Mouse (Mus musculus) lung, postnatal 0 days (tissue): ENCODE data around the gene Medag. TPM values are rescaled to one million over a fixed set of nuclear protein-coding genes. Genes with fewer than 3 reads are reported as not detected.

Experiments
- ATAC-seq: fragments of 200-750 bp; cut with Nextera tagmentation; 2 replicates; pipeline ENCODE4 v1.8.0; 2017; ENCODE audit warnings: moderate library complexity
- DNase-seq: peaks from one replicate; pipeline ENCODE4 v3.0.0-alpha.2; 2016; ENCODE audit warnings: low spot score
- H3K27ac ChIP-seq: fragments of 300-500 bp; sonication (generic); 2 replicates; pipeline ENCODE4 v1.5.1; 2014; ENCODE audit warnings: antibody characterized with exemption, mild to moderate bottlenecking, low read length, mixed read lengths
- H3K27me3 ChIP-seq: fragments of 300-500 bp; sonication (generic); replicated peaks from 2 replicates; pipeline ENCODE4 v1.6.1; 2014; ENCODE audit warnings: low read length, mixed read lengths; ENCODE audit not compliant: insufficient read depth
- H3K36me3 ChIP-seq: fragments of 300-500 bp; sonication (generic); 2 replicates; pipeline ENCODE4 v1.6.1; 2014; ENCODE audit warnings: low read length, mixed read lengths; ENCODE audit not compliant: insufficient read depth
- H3K4me1 ChIP-seq: fragments of 300-500 bp; sonication (generic); 2 replicates; pipeline ENCODE4 v1.6.1; 2014; ENCODE audit warnings: antibody characterized with exemption, low read depth, low read length, mixed read lengths; ENCODE audit not compliant: insufficient read depth
- H3K4me2 ChIP-seq: fragments of 300-500 bp; sonication (generic); replicated peaks from 2 replicates; pipeline ENCODE4 v1.6.1; 2014; ENCODE audit warnings: low read depth, mild to moderate bottlenecking, low read length, moderate library complexity, mixed read lengths
- H3K4me3 ChIP-seq: fragments of 300-500 bp; sonication (generic); 2 replicates; pipeline ENCODE4 v1.5.1; 2014; ENCODE audit warnings: low read depth, low read length
- H3K9ac ChIP-seq: fragments of 300-500 bp; sonication (generic); replicated peaks from 2 replicates; pipeline ENCODE4 v1.6.1; 2014; ENCODE audit warnings: low read depth, mild to moderate bottlenecking
- H3K9me3 ChIP-seq: fragments of 300-500 bp; sonication (generic); 2 replicates; pipeline ENCODE4 v1.6.1; 2016; ENCODE audit warnings: low read length, mixed read lengths
- CTCF ChIP-seq: IDR thresholded peaks from 2 replicates; pipeline ENCODE4 v1.5.1; 2016; ENCODE audit warnings: antibody characterized with exemption, mild to moderate bottlenecking
- EP300 ChIP-seq: IDR thresholded peaks from 2 replicates; pipeline ENCODE4 v1.6.1; 2016; ENCODE audit warnings: antibody characterized with exemption, mild to moderate bottlenecking, control low read depth
- WGBS: fragments of 180-500 bp; shearing (Covaris S2); extraction: QIAGEN DNeasy Blood & Tissue Kit; methylation state at CpG from one replicate; pipeline ENCODE4 v1.1.7; 2014; 5-methylcytosine and 5-hydroxymethylcytosine counted together
- polyA plus RNA-seq: library from polyadenylated mRNA; unstranded; fragments of >200 nt; fragmentation: Nextera tagmentation; extraction: Ambion mirVana; gene quantifications from 2 replicates; pipeline ENCODE4 v1.2.1, GENCODE M21; 2015

Gene Medag
- polyA plus RNA-seq, result 2.0 and 2.3 TPM in 2 replicates

GRCm38 (mm10) chr5:149411509-149412193 is at the start of gene Medag:
Gene Medag (plus strand): TSS chr5:149411749.
- 0 out of 2 replicates have a peak, but pooled peaks cover 2% of the 10 kb centered on the region for H3K27me3 ChIP-seq
- peak within 1 kb of the TSS; percentile 53 for H3K4me2 ChIP-seq
- peak within 1 kb of the TSS; percentile 23; the same call in 1 of the 2 replicates for H3K4me3 ChIP-seq
- H3K36me3 ChIP-seq, result no peaks in the 10 kb centered on the region
- WGBS, result 6% methylated on average over 36 of the region's 38 CpGs
- peak within 1 kb of the TSS; percentile 26; the same call in 1 of the 2 replicates for H3K9ac ChIP-seq
- peak; percentile 83 for ATAC-seq
- H3K27ac ChIP-seq, result no peak within 1 kb of the TSS
- peak; percentile 70 for DNase-seq
- no peaks in the 10 kb centered on the region for H3K9me3 ChIP-seq
- no peak for TF ChIP-seq EP300
- TF ChIP-seq CTCF, result no peak
- H3K4me1 ChIP-seq, result peaks cover 4% of the 10 kb centered on the region; the same call in 1 of the 2 replicates

GRCm38 (mm10) chr5:149362626-149363025 is 48.9 kb upstream of the Medag start:
- Histone ChIP-seq H3K4me3 (no peak overlapping the region), H3K4me2 (no peak overlapping the region), H3K27me3 (no peaks in the 10 kb centered on the region), H3K36me3 (no peaks in the 10 kb centered on the region), H3K9me3 (no peaks in the 10 kb centered on the region), H3K27ac (no peak overlapping the region), H3K9ac (no peak overlapping the region), H3K4me1 (no peaks in the 10 kb centered on the region)
- 84% methylated on average over 3 of the region's 3 CpGs for whole genome bisulfite sequencing
- ATAC-seq (no peak), DNase-seq (no peak)
- TF ChIP-seq CTCF, result no peak
- TF ChIP-seq EP300, result no peak

GRCm38 (mm10) chr5:149363903-149364755 is 47.4 kb upstream of the Medag start:
- DNase-seq, result no peak
- H3K27ac ChIP-seq, result no peak overlapping the region
- no peak for TF ChIP-seq CTCF
- no peak for TF ChIP-seq EP300
- WGBS, result 64% methylated on average over 16 of the region's 16 CpGs
- H3K36me3 ChIP-seq, result no peaks in the 10 kb centered on the region
- H3K9ac ChIP-seq, result no peak overlapping the region
- H3K4me2 ChIP-seq, result no peak overlapping the region
- H3K4me3 ChIP-seq, result no peak overlapping the region
- H3K9me3 ChIP-seq, result no peaks in the 10 kb centered on the region
- no peak for ATAC-seq
- H3K4me1 ChIP-seq, result no peaks in the 10 kb centered on the region
- no peaks in the 10 kb centered on the region for H3K27me3 ChIP-seq

- Histone ChIP-seq H3K4me1 (no peaks in the 10 kb centered on the region), H3K9me3 (no peaks in the 10 kb centered on the region), H3K4me3 (no peak overlapping the region), H3K9ac (no peak overlapping the region), H3K36me3 (no peaks in the 10 kb centered on the region), H3K27ac (no peak overlapping the region), H3K4me2 (no peak overlapping the region), H3K27me3 (no peaks in the 10 kb centered on the region)
- no peak for ATAC-seq
- 81% methylated on average over 2 of the region's 2 CpGs for WGBS
- DNase-seq, result no peak
- no peak for TF ChIP-seq CTCF
Observed at GRCm38 (mm10) chr5:149367011-149367410, 44.5 kb upstream of the Medag start.

- Histone ChIP-seq H3K27me3 (no peaks in the 10 kb centered on the region), H3K4me2 (no peak overlapping the region), H3K4me1 (no peaks in the 10 kb centered on the region), H3K36me3 (no peaks in the 10 kb centered on the region), H3K9me3 (no peaks in the 10 kb centered on the region), H3K4me3 (no peak overlapping the region), H3K9ac (no peak overlapping the region), H3K27ac (no peak overlapping the region)
- 47% methylated on average over 7 of the region's 7 CpGs for WGBS
- TF ChIP-seq CTCF (no peak), EP300 (no peak)
- DNase-seq (no peak), ATAC-seq (no peak)
Observed at GRCm38 (mm10) chr5:149367544-149368466, 43.7 kb upstream of the Medag start.
